Mouse (Mus musculus) right cerebral cortex, adult 18-20 months (tissue): ENCODE data around the gene Get4.

Experiments used
- DNase-seq: peaks from one replicate; pipeline ENCODE4 v3.0.0; 2022; ENCODE audit warnings: mixed read lengths

Gene Get4

DNA sequence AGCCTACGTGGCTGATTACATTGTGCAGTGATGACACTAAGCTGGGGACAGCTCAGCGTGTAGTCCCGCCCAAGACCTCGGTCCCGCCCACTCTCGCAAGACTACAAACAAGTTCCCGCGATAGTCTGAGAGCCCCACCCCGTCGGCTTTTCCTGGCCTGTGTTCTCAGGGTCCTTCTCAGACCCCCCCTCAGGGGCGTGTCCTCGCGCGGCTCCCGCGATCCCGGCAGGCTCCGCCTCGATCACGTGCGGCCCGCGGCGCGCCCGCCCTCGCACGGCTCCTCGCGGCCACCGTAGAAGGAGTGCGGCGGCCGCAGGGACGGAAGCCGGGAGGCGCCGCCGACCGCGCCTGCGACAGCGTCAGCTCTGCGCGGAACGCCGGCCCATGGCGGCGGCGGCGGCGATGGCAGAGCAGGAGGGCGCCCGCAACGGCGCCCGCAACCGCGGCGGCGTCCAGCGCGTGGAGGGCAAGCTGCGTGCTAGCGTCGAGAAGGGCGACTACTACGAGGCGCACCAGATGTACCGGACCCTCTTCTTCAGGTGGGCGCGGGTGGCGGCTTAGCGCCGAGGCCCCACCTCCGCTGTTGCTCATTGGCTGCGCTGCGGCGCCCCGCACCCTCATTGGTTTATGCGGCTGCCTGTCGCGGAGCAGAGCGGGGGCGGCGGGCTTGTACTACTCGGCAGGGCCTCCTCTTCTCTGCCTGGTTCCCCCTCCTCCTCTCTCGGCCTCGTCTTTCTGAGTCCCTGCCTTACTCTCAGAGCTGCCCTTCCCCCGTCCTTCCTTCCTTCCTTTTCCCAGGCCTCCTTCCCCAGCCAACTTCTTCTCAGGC lies at the start of gene Get4:
Gene Get4 (plus strand): TSS at position 244 of the 829 bp plus-strand sequence.
- DNase-seq, result peak; percentile 98

DNA sequence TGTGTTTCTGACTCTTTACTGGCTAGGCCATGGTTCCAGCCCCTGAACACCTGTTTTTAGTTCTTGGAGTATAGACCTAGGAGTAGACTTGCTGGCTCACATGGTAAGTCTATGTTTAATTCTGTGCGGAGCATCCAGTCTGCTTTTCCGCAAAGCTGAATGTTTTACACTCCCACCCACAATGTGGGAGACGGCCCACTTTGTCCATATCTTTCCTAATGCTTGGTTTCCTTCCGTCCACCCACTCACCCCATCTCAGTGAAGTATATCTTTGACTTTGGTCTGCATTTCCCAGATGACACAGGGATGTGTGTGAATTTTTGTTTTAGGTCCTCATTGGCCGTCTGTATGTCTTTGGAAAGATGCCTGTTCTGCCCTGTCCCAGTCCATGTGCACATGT lies 48.8 kb upstream of the Get4 start:
- peak; percentile 73 for DNase-seq

DNA sequence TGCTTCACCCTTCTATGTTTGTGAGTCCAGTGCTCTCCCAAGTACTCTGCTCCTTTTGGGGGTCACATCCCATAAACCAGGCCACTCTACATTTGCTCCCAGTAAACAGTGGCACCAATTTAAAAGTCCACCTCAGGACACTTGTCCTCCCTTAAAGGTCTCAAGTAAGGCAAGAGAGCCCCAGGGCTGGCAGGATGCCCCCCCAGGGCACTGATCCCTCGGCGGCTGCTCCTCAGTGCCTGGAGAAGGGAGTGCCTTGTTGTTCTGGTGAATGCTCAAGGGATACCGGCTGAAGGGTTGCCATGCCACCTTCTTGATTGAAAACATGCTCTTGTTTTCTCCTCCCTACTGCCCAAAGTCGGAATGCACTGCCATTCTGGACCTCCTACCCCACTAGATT lies 46.0 kb upstream of the Get4 start:
- DNase-seq, result no peak

DNA sequence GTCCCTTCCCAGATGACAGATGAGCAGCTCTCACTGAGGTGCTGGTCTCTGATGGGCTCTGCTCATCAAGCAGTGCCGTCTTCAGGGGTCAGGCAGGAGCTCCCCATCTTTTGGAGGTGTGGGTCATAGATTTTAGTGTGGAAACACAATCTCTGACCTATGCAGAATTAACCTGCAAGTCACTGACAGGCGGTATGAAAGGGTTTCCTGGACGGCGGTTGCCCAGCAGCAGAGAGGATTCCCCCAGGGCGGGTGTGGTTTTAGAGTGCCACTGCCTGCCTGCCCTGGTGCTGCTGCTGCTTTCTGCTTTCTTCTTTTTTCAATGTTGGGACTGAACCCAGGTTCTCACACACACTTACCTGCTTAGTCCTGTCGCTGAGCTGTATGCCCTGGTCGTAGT lies 45.6 kb upstream of the Get4 start:
- DNase-seq, result no peak

DNA sequence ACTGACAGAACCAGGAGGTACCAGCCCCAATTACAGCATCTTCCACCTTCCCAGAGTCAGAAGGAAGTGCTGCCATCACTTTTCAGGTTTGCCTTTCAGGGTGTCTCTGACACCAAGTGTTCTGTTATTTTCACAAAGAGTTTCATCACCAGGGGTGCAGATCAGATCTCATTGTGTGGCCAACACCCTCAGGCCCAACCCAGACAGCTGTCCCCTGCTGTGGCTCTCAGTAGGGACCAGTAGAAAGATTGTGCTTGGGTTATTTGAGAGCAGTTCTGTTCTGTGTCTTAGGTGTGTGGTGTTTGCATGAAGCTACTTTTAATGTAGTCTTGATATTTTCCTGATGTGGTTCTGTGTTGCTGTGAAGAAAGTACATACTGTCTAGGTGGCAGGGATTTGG lies 43.9 kb upstream of the Get4 start:
- DNase-seq, result no peak

DNA sequence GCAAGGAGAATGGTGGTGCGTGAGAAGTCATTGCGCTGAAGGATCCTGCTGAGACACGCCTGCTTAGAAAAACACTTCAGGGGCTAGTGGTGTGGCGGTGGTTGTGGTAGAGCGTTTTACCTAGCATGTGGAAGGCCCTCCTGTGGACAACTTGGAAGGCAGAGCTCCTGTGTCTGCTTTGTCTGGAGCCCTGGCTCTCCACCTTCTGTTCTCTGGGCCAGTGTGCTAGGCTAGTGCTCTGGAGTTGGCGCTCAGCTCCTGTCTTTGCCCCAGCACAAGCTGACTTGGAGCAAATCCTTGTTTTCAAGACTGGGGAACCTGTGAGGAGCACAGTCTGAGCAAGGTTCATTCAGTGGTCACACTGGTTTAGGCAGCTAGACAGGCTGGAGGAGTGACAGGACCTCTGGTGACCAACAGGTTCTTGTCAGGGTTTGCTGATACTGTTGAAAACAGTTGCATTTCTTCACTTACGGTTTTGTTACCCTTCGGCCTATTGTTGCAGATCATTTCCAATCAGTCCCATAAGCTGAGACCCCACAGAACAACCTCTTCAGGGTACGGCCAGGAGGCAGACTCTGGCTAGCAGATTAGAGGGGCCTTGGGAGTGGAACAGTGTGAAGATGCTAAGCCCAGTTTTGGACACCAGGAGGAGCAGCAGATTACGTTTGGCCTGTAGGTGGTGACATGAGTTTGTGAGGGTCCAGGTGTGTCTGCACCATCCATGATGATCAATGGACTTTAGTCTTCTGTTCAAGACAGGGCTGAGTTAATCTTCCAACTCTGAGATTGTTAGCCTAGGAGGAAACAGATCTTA lies 43.0 kb upstream of the Get4 start:
- no peak for DNase-seq

DNA sequence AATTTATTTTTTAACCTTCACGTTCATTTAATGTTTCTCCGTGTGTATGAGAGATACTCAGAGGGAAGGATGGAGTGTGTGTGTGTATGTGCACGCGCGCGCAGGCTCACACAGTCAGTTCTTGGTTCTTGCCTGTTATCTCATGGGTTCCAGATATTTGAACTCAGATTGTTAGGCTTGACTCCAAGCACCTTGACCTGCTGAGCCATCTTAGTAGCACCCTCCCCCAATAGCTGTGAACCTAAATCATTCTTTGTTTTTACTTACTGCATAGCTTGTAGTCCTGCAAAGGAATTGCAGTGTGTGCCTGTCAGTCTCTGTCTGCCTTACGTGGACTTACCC lies 42.5 kb upstream of the Get4 start:
- no peak for DNase-seq

DNA sequence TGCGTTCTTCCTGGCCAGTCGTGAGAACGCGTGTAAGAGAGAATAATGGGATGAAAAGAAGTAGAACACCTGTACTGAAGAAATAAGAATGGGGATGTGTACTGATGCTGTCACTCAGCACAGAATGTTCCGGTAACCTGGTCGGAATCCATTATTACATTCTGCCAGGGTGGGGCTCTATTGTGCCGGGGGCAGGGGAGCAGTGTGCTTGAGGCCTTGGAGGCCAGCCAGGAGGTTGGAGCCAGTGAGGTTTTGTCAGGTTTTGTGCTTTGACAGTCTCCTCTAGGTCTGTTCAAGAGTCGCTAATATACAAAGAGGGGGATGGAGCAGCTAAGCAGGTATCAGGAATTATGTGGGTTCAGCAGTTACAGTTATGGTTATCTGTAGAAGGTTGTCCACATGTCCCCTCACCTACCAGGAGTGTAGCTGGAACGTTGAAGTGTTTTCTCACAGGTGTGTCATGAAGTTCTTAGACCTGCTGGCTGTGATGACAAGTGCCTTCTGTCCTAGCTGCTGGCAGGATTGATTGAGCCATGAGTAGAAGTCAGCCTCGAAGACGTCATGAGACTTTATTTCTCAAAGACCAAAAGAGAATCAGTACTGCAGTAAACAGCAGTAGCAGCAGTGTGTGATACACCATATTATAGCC lies 40.3 kb upstream of the Get4 start:
- no peak for DNase-seq

DNA sequence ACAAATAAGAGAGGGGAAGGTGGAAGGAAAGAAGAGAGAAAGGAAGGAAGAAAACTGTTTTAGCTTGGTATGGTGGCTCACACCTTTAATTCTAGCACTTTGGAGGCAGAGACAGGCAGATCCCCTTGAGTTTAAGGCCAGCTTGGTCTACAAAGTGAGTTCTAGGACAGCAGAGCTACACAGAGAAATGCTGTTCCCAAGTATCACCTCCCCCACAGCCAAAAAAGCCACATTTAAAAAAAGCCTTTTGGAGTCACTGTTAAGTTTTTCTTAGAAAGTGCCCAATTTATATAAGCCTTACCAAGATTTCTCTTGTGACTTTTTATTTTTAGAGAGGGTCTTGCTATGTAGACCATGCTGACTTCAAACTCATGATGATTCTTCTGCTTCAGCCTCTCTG lies 37.8 kb upstream of the Get4 start:
- DNase-seq, result peak; percentile 51

DNA sequence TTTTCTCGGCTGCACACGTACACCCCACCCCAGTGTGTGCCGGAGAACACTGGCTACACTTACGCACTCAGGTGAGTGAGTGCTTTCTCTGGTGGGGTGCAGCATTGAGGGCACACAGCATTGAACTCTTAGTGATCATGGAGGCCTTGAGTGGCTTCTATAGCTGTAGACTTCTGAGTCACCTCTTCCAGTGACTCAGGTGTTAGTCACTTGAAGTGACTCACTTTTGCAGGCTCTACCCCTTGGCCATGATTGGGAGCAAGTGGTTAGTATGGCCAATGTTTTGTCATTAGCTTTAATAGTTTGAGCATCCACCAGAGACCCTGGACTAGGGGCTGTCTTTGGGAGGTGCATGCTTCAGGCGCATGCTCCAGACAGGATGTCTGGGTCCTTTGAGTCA lies 36.9 kb upstream of the Get4 start:
- DNase-seq, result no peak

DNA sequence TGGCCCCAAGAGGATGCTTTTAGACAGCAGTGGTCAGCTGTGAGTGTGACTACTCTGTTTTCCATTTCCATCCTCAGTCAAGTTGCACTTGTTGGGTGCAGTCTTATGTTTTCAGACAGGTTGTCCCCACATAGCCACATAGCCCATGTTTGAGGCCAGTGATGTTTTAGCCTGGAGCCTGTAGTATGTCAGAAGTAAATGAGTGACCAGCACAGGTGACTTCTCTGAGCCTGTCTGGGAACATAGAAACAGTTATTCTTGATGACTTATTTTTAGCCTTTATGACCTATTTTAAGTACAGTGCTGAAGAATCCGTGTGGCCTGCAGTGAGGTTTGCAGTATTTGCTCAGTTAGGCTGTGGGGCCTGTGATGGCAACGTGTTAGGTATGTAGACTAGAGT lies 36.0 kb upstream of the Get4 start:
- DNase-seq, result no peak

DNA sequence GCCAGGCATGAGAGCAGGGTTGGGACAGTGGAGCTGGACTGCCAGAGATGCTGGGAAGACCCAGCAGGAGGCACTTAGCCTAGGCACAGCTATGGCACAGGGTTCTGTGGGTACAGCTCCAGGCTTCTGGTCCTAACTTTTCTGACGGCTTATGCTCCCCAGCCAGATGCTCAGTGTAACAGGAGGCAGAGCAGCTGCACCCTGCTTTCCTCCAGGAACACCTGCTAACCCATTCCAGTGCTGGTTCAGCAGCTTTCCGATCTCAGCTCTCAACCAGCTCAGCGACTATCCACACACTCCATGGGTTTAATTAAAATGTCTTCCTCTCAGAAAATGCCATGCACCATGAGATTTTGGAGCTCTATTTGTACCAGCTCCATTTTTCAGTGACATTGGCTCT lies 35.4 kb upstream of the Get4 start:
- DNase-seq, result no peak

DNA sequence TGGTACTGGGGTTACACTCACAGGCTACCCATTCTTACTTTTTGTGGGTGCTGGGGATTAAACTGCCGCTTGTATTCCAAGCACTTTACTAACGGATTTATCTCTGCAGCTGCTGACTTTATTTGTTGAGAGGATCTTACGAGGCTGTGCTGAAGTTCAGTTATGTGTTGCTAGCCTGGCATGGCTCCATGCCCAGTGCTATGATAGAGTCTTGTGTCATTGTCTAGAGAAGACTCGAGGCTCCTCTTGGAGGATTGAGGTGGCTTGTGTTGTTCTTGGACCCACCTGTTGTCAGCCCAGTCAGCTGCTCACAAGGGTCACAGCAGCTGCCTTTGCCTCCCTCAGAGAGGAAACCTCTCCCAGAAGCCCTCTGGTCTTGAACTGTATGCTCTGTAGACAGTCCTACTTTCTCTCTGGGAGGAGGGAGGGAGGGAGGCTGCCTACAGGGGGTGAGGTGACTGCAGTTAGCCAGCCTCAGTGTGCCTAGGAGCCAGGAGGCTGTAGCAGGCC lies 32.1 kb upstream of the Get4 start:
- no peak for DNase-seq

DNA sequence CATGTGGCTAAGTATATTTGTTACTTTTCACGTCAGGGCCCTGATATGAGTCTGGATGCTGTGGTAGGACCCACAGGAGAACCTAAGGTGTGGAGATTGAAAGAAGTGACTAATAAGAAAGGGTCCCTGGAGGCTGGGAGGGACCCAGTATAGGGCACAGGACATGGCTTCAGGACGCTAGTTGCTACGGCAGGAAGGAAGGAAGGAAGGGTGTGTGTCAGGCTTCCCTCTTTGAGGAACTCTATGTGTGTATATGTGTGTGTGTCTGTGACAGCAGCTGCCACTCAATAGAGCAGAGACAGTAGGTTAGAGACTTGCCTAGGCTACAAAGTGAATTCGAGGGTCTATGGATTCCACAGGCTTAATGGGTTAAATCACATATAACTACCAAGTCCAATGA lies 31.5 kb upstream of the Get4 start:
- DNase-seq, result no peak

DNA sequence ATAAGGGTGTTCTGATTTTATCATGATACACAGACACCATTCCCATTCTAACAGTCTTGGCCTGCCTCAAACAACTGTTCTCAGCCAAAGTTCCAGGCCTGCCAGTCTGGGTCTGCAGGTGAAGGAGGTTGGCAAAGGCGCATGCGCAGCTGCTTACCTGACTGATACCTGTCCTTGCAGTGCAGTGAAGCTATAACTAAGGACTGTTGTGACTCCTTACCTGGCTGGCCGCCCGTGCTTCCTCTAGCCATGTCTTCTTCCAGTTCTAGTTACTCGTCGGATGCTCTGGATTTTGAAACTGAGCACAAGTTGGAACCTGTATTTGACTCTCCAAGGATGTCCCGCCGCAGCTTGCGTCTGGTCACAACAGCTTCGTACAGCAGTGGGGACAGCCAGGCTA lies 28.8 kb upstream of the Get4 start:
- DNase-seq, result no peak

DNA sequence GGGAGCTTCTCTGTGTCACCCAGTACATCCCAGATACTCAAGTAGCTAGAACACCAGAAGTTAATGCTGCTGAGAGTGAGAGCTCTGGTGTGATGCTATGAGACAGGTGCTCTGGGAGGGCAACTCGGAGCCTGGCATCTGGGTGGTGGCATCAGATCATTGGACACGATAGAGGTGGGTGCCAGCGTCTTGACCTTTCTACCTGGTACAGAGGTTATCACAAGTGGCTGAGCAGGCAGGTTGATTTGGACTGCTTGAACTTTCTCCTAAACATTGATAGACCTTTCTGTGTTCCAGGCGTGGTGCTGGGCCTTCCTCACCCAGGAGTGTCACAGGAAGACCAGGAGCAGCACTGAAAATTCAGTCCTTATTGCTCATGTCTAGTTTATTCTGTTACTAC lies 24.9 kb upstream of the Get4 start:
- no peak for DNase-seq

DNA sequence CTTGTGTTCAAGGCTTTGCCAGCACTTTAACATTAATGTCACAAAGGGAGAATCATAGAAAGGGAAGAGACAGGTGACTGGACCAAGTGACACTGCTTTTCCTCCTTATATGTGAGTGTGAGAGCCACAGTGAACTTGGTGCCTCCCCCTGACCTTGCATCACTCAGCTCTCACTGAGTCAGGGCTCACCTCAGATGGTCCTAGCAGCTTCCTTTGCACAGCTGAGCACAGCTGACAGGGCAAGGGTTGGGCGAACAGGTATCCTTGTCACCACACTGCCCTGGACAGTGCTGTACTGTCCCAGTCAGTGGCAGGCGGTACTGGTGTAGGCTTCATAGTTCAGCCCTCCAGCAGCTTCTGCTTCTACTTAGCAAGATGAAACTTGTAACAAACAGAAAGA lies 24.5 kb upstream of the Get4 start:
- no peak for DNase-seq

DNA sequence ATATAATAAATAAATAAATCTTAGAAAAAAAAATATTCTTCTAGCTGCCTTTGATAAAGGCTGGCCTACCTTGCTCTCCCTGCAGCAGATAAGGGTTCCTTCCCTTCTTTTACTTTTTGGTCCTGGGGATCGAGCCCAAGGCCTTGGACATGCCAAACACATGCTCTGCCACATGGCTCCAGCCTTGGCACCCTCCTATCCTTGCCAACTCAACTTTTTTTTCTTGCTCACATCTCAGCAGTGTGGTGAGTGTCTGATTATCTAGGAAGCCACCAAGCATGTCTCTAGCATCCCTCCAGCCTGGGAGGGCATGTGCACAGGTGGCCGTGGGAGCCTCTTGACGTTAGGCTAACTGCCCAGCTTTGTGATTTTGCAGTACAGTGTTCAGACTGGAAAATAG lies 23.8 kb upstream of the Get4 start:
- no peak for DNase-seq

DNA sequence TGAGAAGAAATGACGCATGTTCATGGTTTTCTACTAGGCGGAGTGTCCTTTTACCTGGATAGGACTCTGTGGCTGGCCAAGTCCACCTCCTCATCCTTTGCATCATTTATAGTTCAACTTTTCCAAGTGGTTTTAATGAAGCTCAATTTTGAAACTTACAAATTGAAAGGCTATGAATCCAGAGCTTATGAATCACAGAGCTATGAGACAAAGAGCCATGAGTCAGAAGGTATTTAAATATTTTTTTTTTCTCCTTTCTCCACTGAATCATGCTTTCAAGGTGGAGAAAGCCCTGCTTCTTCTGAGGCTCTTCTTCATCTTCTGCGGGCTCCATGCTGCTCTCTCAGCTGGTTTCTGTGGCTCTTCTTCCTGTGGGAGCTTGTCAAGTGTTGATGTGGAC lies 22.4 kb upstream of the Get4 start:
- DNase-seq, result no peak

DNA sequence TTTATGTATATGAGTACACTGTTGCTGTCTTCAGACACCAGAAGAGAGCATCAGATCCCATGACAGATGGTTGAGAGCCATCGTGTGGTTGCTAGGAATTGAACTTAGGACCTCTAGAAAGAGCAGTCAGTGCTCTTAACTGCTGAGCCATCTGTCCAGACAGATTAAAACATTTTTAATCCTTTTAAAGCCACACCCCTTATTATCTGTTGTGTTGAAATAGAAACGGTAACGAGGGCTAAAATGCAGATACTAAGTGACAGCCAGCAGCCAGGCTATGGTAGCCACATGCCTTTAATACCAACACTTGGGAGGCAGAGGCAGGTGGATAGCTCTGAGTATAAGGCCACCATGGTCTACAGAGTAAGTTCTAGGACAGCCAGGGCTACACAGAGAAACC lies 20.0 kb upstream of the Get4 start:
- no peak for DNase-seq

DNA sequence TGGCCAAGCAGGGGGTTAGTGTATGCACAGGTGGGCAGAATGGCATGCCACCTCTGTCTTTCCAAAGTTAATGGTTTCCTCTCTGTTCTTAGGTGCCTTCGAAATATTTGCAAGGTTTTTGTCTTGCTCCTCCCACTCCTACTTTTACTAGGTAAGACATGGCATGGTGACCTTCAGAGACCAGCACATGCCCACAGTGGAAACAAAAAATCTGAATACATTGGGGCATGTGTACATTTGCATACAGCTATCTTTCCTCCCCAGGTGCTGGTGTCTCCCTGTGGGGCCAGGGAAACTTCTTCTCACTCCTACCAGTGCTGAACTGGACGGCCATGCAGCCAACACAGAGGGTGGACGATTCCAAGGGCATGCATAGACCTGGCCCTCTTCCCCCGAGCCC lies 17.7 kb upstream of the Get4 start:
- DNase-seq, result no peak

DNA sequence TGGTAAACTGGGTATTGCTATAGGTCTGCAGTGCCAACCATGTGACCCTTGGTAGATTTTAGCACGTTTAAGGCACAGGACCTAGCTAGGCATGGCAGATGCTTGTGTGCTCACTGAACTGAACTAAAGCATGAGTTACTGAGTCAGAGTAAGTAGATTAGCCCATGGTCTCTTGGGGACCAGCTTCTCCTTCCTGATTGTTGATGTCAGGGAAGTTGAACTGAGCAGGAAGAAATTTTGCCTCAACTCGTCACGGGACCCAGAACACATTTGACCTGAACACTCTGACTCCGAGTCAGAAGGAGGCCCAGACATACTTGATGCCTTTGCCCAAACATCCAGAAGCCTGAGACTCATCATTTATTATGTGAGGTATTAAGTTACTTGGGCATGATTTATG lies 14.7 kb upstream of the Get4 start:
- no peak for DNase-seq

DNA sequence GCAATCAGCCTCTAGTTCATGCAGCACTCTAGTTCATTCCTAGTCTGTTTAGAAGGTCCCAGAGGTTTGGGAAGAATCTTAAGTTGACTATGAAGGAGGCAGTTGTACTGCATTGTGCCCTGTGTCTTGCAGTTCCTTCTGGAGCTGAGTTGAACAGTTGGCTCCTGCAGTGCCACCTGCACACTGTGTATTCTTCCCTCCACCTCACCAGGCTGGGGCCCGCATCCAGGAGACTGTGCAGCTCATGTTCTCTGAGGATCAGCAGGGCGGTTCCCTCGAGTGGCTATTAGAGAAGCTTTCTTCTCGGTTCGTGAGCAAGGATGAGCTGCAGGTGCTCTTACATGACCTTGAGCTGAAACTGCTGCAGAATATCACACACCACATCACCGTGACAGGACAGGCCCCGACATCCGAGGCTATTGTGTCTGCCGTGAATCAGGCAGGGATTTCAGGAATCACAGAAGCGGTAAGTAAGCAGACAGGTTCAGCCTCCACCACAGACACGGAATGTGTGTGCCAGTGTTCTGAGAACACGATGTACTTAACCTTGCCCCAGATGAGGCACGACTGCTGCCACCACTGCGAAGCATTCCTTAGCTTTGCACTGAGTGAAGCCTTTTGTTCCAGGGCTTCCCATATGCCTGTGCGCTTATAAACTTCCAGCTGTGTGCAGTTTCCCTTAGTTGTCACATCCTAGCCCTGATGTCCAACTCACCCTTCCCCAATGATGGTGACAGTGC lies 10.9 kb upstream of the Get4 start:
- DNase-seq, result no peak
